Comparison of ENCODE assay signal across 33 mouse cellular contexts in genomic region chr6:108369031-108369430, GRCm38 (mm10).
"Had no signal": no experiment of that assay in that cellular context is flagged by ENCODE, and none has a peak within 500 bp of the region (broad histone marks: within the 10 kb centered on the region; RNA-seq: fewer than 3 reads in every experiment).

No protein-coding gene starts in this region.

- H3K9ac ChIP-seq: limb, embryonic 12.5 days; limb, embryonic 13.5 days; limb, embryonic 15.5 days; liver, embryonic 12.5 days; liver, embryonic 13.5 days; liver, embryonic 14.5 days; liver, embryonic 15.5 days; liver, postnatal 0 days; lung, embryonic 14.5 days; lung, embryonic 15.5 days; midbrain, embryonic 12.5 days; midbrain, embryonic 13.5 days; midbrain, embryonic 15.5 days; neural tube, embryonic 12.5 days; neural tube, embryonic 13.5 days had no signal

- DNase-seq: left cerebral cortex, postnatal 4 days; liver; liver, embryonic 13.5 days; liver, postnatal 0 days; lung, adult 18-20 months; lung, adult 2 months; lung, embryonic 14.5 days; lung, postnatal 10 days; lung, postnatal 14 days; lung, postnatal 36 days; lung, postnatal 4 days; midbrain, embryonic 14.5 days had no signal

- H3K4me1 ChIP-seq: limb, embryonic 10.5 days; limb, embryonic 12.5 days; limb, embryonic 13.5 days; limb, embryonic 15.5 days; liver, embryonic 12.5 days; liver, embryonic 13.5 days; liver, embryonic 15.5 days; lung, embryonic 15.5 days; midbrain, embryonic 10.5 days; midbrain, embryonic 12.5 days; midbrain, embryonic 13.5 days; midbrain, embryonic 15.5 days; neural tube, embryonic 12.5 days; neural tube, embryonic 13.5 days had no signal

- H3K27ac ChIP-seq: limb, embryonic 10.5 days; limb, embryonic 12.5 days; limb, embryonic 13.5 days; limb, embryonic 15.5 days; liver, embryonic 12.5 days; liver, embryonic 13.5 days; liver, embryonic 14.5 days; liver, embryonic 15.5 days; lung, embryonic 15.5 days; macrophage; midbrain, embryonic 10.5 days; midbrain, embryonic 12.5 days; midbrain, embryonic 13.5 days; midbrain, embryonic 15.5 days; neural tube, embryonic 12.5 days; neural tube, embryonic 13.5 days had no signal

- H3K4me2 ChIP-seq: limb, embryonic 12.5 days; limb, embryonic 13.5 days; limb, embryonic 15.5 days; liver, embryonic 11.5 days; liver, embryonic 12.5 days; liver, embryonic 13.5 days; liver, embryonic 15.5 days; lung, embryonic 14.5 days; lung, embryonic 15.5 days; midbrain, embryonic 11.5 days; midbrain, embryonic 12.5 days; midbrain, embryonic 13.5 days; midbrain, embryonic 15.5 days; neural tube, embryonic 12.5 days; neural tube, embryonic 13.5 days had no signal

- H3K27me3 ChIP-seq: limb, embryonic 12.5 days; limb, embryonic 13.5 days; limb, embryonic 15.5 days; liver, embryonic 12.5 days; liver, embryonic 13.5 days; liver, embryonic 15.5 days; lung, embryonic 15.5 days; megakaryocyte, embryonic 14.5 days; midbrain, embryonic 12.5 days; midbrain, embryonic 13.5 days; midbrain, embryonic 15.5 days; neural tube, embryonic 12.5 days; neural tube, embryonic 13.5 days had no signal

- H3K4me3 ChIP-seq: limb, embryonic 10.5 days; limb, embryonic 12.5 days; limb, embryonic 13.5 days; limb, embryonic 15.5 days; liver, embryonic 12.5 days; liver, embryonic 13.5 days; liver, embryonic 15.5 days; lung, embryonic 15.5 days; megakaryocyte, embryonic 14.5 days; midbrain, embryonic 10.5 days; midbrain, embryonic 12.5 days; midbrain, embryonic 13.5 days; midbrain, embryonic 15.5 days; myocyte; neural tube, embryonic 12.5 days; neural tube, embryonic 13.5 days had no signal

- H3K9me3 ChIP-seq: limb, embryonic 10.5 days; limb, embryonic 12.5 days; limb, embryonic 13.5 days; limb, embryonic 15.5 days; liver, embryonic 12.5 days; liver, embryonic 13.5 days; liver, embryonic 15.5 days; lung, embryonic 15.5 days; megakaryocyte, embryonic 14.5 days; midbrain, embryonic 10.5 days; midbrain, embryonic 12.5 days; midbrain, embryonic 13.5 days; midbrain, embryonic 15.5 days; neural tube, embryonic 12.5 days; neural tube, embryonic 13.5 days had no signal

- H3K36me3 ChIP-seq: midbrain, embryonic 13.5 days; midbrain, embryonic 15.5 days; neural tube, embryonic 12.5 days had no signal

- ATAC-seq: liver, embryonic 12.5 days; liver, postnatal 0 days; lung, postnatal 0 days; midbrain, embryonic 13.5 days; midbrain, embryonic 15.5 days; midbrain, embryonic 16.5 days had no signal
